Mouse (Mus musculus) forebrain, embryonic 14.5 days (tissue): ENCODE data around the gene Msh4. TPM values are rescaled to one million over a fixed set of nuclear protein-coding genes. Genes with fewer than 3 reads are reported as not detected.

ENCODE experiments used
- ATAC-seq: fragments of 200-750 bp; cut with Nextera tagmentation; 2 replicates; pipeline ENCODE4 v1.8.0; 2017; ENCODE audit warnings: mild to moderate bottlenecking, moderate library complexity
- DNase-seq: peaks from one replicate; pipeline ENCODE4 v3.0.0-alpha.2; 2015; ENCODE audit warnings: low spot score
- H3K27ac ChIP-seq: fragments of 300-500 bp; sonication (generic); 2 replicates; pipeline ENCODE4 v1.5.1; 2014; ENCODE audit warnings: low read depth, mild to moderate bottlenecking, control low read depth, low read length, moderate library complexity
- H3K27me3 ChIP-seq: fragments of 300-500 bp; sonication (generic); replicated peaks from 2 replicates; pipeline ENCODE4 v1.6.1; 2014; ENCODE audit warnings: low read length, control low read depth, mixed read lengths; ENCODE audit not compliant: control insufficient read depth, insufficient read depth
- H3K36me3 ChIP-seq: fragments of 300-500 bp; sonication (generic); 2 replicates; pipeline ENCODE4 v1.6.1; 2014; ENCODE audit warnings: low read length, control low read depth; ENCODE audit not compliant: control insufficient read depth, insufficient read depth
- H3K4me1 ChIP-seq: fragments of 300-500 bp; sonication (generic); 2 replicates; pipeline ENCODE4 v1.6.1; 2014; ENCODE audit warnings: antibody characterized with exemption, low read length, control low read depth; ENCODE audit not compliant: control insufficient read depth, insufficient read depth
- H3K4me2 ChIP-seq: fragments of 300-500 bp; sonication (generic); 2 replicates; pipeline ENCODE4 v1.6.1; 2014; ENCODE audit warnings: mild to moderate bottlenecking, control low read depth, low read length
- H3K4me3 ChIP-seq: fragments of 300-500 bp; sonication (generic); 2 replicates; pipeline ENCODE4 v1.5.1; 2014; ENCODE audit warnings: low read depth, low read length, control low read depth
- H3K9ac ChIP-seq: fragments of 300-500 bp; sonication (generic); 2 replicates; pipeline ENCODE4 v1.6.1; 2014; ENCODE audit warnings: mild to moderate bottlenecking, low read length, control low read depth, moderate library complexity
- H3K9me3 ChIP-seq: fragments of 300-500 bp; sonication (generic); replicated peaks from 2 replicates; pipeline ENCODE4 v1.6.1; 2016; ENCODE audit warnings: low read length, control low read depth, mixed read lengths; ENCODE audit not compliant: control insufficient read depth
- WGBS: fragments of 180-500 bp; shearing (Covaris S2); extraction: QIAGEN DNeasy Blood & Tissue Kit; methylation state at CpG from one replicate; pipeline ENCODE4 v1.1.7; 2014; 5-methylcytosine and 5-hydroxymethylcytosine counted together
- polyA plus RNA-seq: library from polyadenylated mRNA; unstranded; fragments of >200 nt; fragmentation: Nextera tagmentation; extraction: Ambion mirVana; gene quantifications from 2 replicates; pipeline ENCODE4 v1.2.1, GENCODE M21; 2014

Gene Msh4
- polyA plus RNA-seq, 1 experiment from 2014 or later, result 0.06 TPM

DNA sequence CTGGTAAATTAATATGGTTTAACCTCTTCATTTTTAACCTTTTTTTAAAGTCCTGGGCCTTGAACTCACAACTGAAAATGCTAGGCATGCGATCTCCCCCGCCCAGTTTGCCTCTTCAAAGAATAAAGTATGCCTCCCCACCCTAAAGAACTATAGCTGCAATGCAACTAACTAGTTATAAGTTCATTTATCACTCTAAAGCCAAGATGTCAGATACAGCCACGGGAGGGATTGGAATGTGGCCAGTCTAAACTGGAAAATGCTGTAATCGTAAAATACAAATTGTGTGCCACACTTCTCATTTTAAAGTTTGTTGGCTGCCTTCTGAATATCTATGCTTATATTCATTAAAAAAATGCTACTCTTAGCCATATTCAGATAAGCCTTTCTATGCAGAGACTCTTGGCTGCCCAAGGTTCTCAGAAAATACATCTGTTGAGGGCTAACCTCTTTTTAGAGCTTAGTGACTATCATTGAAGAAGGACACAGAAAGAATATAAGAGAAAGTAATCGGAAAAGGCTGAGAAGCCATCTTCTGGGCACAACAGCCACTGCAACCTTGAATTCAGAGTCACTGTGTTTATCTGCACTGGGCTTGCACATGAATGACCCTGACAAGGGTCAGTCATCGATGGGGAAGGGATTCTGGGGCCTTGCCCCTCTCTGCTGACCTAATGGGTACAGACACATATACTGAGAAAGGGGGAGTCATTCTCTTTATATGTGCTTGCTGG, 7.7 kb upstream of the Msh4 start:
- DNase-seq, result no peak
- no peak for ATAC-seq
- peaks cover 14% of the 10 kb centered on the region for H3K4me1 ChIP-seq
- H3K27me3 ChIP-seq, result no peaks in the 10 kb centered on the region
- peak overlapping the region; percentile 91 for H3K27ac ChIP-seq
- peak overlapping the region; percentile 63 for H3K4me3 ChIP-seq
- no peaks in the 10 kb centered on the region for H3K9me3 ChIP-seq
- peak overlapping the region; percentile 93 for H3K9ac ChIP-seq
- H3K4me2 ChIP-seq, result peak overlapping the region; percentile 79
- peaks cover 28% of the 10 kb centered on the region for H3K36me3 ChIP-seq
- WGBS, result 65% methylated on average over 6 of the region's 6 CpGs

DNA sequence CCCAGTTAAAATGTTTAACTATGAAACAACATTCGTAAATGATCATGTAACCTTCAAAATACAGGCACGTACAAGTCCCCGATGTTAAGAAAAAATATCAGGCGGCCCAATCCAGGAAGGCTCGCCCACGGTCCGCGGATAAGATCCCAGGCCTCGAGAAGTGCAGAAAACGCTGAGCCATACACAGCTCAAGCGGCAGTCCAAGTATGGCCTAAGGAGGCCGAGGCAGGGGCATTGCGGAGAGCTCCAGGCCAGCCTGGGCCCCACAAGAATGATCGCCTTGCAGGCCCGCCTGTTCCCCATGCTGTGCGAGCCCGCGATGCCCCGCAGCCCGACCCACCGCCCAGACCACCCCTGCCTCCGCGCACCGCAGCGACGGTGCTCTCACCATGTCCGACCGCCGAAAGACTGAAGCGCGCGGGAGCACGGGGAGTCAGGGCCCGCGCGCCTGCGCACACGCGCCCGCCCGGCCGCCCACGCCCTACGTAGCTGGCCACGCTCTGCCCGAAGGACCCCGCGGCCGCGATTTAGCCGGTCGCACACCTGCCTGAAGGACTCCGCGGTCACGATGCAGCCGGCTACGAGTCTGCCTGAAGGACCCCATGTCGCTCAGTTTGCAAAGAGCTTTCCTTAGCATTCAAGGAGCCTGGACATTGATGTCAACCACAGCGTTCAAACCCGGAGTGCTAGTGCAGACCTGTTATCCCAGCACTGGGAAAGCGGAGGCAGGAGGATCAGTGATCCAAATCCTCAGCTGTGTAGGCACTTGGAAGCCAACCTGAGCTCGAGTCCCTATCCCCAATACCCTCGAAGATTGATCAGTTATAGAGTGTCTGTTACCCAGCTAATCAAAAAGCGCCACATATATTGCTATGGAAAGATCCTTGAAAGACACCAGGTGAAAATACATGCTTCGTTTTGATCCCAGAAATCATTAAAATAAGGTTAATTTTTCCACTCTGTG, 6.9 kb upstream of the Msh4 start, which contains the start of gene Rabggtb:
Gene Rabggtb, minus strand, starts transcription at position 464 of the 964 bp plus-strand sequence.
- Histone ChIP-seq H3K9ac (peak within 1 kb of the TSS; percentile 93), H3K4me1 (peaks cover 18% of the 10 kb centered on the region), H3K9me3 (no peaks in the 10 kb centered on the region), H3K4me2 (peak within 1 kb of the TSS; percentile 79), H3K27ac (peak within 1 kb of the TSS; percentile 91), H3K36me3 (peaks cover 36% of the 10 kb centered on the region), H3K27me3 (no peaks in the 10 kb centered on the region), H3K4me3 (peak within 1 kb of the TSS; percentile 63)
- ATAC-seq (peak; percentile 99), DNase-seq (peak; percentile 95)
- under 1% methylated on average over 61 of the region's 65 CpGs for WGBS

DNA sequence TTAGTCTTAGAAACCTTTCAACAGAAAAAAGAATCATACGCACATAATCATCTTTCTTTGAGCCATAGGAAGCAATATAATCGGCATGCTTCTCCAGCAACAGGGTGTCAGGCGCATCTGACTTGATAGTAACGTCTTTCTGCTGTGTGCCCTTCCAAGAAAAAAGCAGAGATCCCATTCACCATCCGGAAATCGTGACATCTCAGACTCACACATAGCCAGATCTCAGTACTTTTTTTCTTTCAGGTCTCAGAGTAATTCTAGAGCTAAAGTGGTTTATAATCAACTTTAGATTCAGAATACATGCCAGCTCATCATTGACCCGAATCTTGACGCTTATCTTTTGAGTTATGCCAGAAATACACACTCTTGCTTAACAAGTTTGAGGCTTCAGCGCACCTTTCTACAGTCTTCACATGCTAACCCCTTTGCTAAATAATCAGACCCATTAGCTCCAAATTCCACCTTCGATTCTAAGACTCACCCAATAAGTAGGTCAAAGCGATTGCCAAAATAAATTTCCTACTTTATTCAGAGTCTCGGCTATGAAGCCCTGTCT, 6.0 kb upstream of the Msh4 start:
- Histone ChIP-seq H3K4me2 (peak overlapping the region; percentile 79), H3K4me3 (peak overlapping the region; percentile 63), H3K9me3 (no peaks in the 10 kb centered on the region), H3K36me3 (peaks cover 45% of the 10 kb centered on the region), H3K27me3 (no peaks in the 10 kb centered on the region), H3K4me1 (peaks cover 18% of the 10 kb centered on the region), H3K27ac (0 out of 2 replicates have a peak overlapping the region, but pooled peaks have one; percentile 91), H3K9ac (peak overlapping the region; percentile 93)
- WGBS, result 5% methylated on average over 12 of the region's 12 CpGs
- ATAC-seq (no peak), DNase-seq (no peak)

- Histone ChIP-seq H3K27ac (no peak overlapping the region), H3K4me2 (peak overlapping the region; percentile 79), H3K9ac (peak overlapping the region; percentile 93), H3K9me3 (no peaks in the 10 kb centered on the region), H3K4me3 (peak overlapping the region; percentile 63), H3K36me3 (peaks cover 51% of the 10 kb centered on the region), H3K27me3 (no peaks in the 10 kb centered on the region), H3K4me1 (peaks cover 18% of the 10 kb centered on the region)
- DNase-seq (no peak), ATAC-seq (no peak)
- 44% methylated on average over 8 of the region's 8 CpGs for WGBS
These were observed 5.4 kb upstream of the Msh4 start for GRCm38 (mm10) chr3:153911197-153911881.

DNA sequence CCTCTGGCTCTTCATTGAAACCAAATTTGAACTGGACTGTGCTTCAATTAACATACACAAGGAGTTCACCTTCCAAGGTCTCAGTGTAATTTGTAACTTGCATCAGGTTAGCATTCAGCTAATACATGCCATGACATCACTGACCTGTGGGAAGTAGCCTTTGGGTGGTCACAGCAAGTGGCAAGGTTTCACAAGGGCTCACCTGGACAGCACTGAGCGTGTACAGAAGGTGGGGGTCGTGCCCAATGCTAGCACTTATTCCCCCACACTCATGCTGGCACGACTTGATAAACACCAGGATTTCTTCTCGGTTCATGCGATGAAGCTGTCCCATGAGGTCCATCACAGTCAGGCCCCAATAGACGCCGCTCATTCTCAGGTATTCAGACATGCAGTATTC, 4.6 kb upstream of the Msh4 start:
- Histone ChIP-seq H3K4me1 (peaks cover 18% of the 10 kb centered on the region), H3K4me2 (peak overlapping the region; percentile 79; the same call in 1 of the 2 replicates), H3K27ac (no peak overlapping the region), H3K9me3 (no peaks in the 10 kb centered on the region), H3K4me3 (no peak overlapping the region), H3K27me3 (no peaks in the 10 kb centered on the region), H3K9ac (no peak overlapping the region; the same call in 1 of the 2 replicates), H3K36me3 (peaks cover 60% of the 10 kb centered on the region)
- DNase-seq, result no peak
- WGBS, result 79% methylated on average over 7 of the region's 7 CpGs
- no peak for ATAC-seq

GRCm38 (mm10) chr3:153908919-153909318, 3.0 kb upstream of the Msh4 start:
- H3K27ac ChIP-seq, result no peak overlapping the region
- peaks cover 75% of the 10 kb centered on the region for H3K36me3 ChIP-seq
- peaks cover 18% of the 10 kb centered on the region for H3K4me1 ChIP-seq
- H3K4me3 ChIP-seq, result no peak overlapping the region
- H3K9me3 ChIP-seq, result no peaks in the 10 kb centered on the region
- H3K27me3 ChIP-seq, result no peaks in the 10 kb centered on the region
- DNase-seq (no peak), ATAC-seq (no peak)
- 82% methylated on average over 5 of the region's 5 CpGs for WGBS
- no peak overlapping the region for H3K9ac ChIP-seq
- H3K4me2 ChIP-seq, result no peak overlapping the region

DNA sequence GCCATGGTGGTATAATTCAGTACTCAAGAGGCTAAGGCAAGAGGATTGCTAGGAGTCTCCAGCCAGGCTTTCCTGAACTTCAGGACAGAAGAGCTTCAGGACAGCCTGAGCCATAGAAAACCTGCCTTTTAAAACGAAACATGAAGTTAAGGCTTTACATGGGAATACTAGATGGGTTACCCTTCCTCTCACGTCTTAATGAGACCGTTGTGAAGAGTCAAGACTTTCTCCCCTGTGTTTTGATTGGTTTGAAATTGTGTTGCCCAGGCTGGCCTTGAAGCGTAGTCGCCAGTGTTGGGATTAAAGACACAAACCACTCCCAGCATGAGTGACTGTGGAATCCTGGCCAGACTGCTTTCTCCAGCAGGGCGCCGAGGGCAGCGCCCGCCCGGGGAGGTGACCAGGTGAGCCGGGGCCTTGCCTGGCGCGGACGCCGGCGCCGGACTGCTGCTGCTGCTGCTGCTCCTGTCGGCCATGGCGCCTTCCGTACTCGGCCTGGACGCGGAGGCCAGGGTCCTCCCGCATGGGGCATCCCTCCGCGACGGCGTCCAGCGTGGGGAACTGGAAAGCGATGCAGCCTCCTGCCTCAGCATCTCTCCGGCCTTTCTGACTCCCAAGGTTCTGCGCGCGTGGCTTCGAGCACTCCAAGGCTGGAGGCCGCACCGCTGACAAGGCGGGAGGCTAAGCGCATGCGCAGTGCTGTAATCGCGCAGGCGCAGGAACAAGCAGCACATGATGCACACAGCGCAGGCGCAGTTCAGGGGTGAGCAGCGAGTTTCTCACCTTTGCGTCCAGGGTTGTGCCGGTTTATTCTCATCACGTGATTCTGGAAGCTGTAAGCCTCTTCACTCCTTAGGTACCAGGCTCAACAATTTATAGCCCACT, 445 bp downstream of the Msh4 start:
- peak; percentile 45 for ATAC-seq
- no peak for DNase-seq
- Histone ChIP-seq H3K9ac (no peak overlapping the region), H3K27ac (no peak overlapping the region), H3K4me2 (no peak overlapping the region), H3K9me3 (no peaks in the 10 kb centered on the region), H3K4me3 (no peak overlapping the region), H3K27me3 (no peaks in the 10 kb centered on the region), H3K36me3 (peaks cover 74% of the 10 kb centered on the region), H3K4me1 (peaks cover 7% of the 10 kb centered on the region)
- 85% methylated on average over 49 of the region's 49 CpGs for WGBS
